ENCODE assay signal across 9 mouse cellular contexts in genomic region chr4:82065641-82066358, GRCm38 (mm10).
DNase-seq lines count a peak whose midpoint lies in the region; ATAC-seq and TF ChIP-seq lines count a peak whose summit lies in the region.
"Had no signal": no experiment of that assay in that cellular context is flagged by ENCODE, and none has a peak within 500 bp of the region (broad histone marks: within the 10 kb centered on the region; RNA-seq: fewer than 3 reads in every experiment).

No protein-coding gene starts in this region.

- no peak for DNase-seq in forebrain, embryonic 10.5 days (ENCODE audit: extremely low spot score, low spot score)
- DNase-seq in gastrocnemius, postnatal 10 days: peak; percentile 20
- DNase-seq in kidney, adult 2 months: peak; percentile 49
- peak; percentile 21 for DNase-seq in lung, postnatal 36 days
- no peak for DNase-seq in adipocyte (ENCODE audit: low spot score)
- DNase-seq in layer of hippocampus, adult 8-10 months (ENCODE audit: low spot score in 2 of 2): no peak
- DNase-seq in adrenal gland, adult (ENCODE audit: inconsistent age in 2 of 2, low spot score in 1 of 2): no peak

- no peak for TF ChIP-seq POLR2A in kidney, adult 2 months (IDR thresholded peaks at IDR 0.05; ENCODE audit: low read depth, low read length)

- no peak overlapping the region for H3K9ac ChIP-seq in forebrain, embryonic 15.5 days (replicated peaks)
- H3K9ac ChIP-seq: neural tube, embryonic 13.5 days had no signal

- ATAC-seq in forebrain, embryonic 15.5 days (replicated peaks): no peak

- H3K27ac ChIP-seq in forebrain, embryonic 10.5 days: peak overlapping the region; percentile 25; the same call in 1 of the 2 replicates
- H3K27ac ChIP-seq in forebrain, embryonic 15.5 days (replicated peaks): no peak overlapping the region
- H3K27ac ChIP-seq in kidney, adult 2 months (ENCODE audit: insufficient read depth, low read depth, low read length): peak overlapping the region; percentile 39; the same call in 1 of the 2 replicates
- H3K27ac ChIP-seq: neural tube, embryonic 13.5 days had no signal

- no peaks in the 10 kb centered on the region for H3K36me3 ChIP-seq in forebrain, embryonic 10.5 days (replicated peaks)
- no peaks in the 10 kb centered on the region for H3K36me3 ChIP-seq in forebrain, embryonic 15.5 days
- H3K36me3 ChIP-seq in kidney, adult 2 months (ENCODE audit: control insufficient read depth, insufficient read depth, low read length): no peaks in the 10 kb centered on the region
- H3K36me3 ChIP-seq: neural tube, embryonic 13.5 days had no signal

- TF ChIP-seq CTCF in kidney, adult 2 months (conservative IDR thresholded peaks at IDR 0.05; ENCODE audit: insufficient read depth, insufficient read length, low read depth, low read length): no peak

- no peak overlapping the region for H3K4me2 ChIP-seq in forebrain, embryonic 15.5 days (replicated peaks)
- H3K4me2 ChIP-seq: neural tube, embryonic 13.5 days had no signal

- H3K4me1 ChIP-seq in forebrain, embryonic 10.5 days: peaks cover 9% of the 10 kb centered on the region
- H3K4me1 ChIP-seq in forebrain, embryonic 15.5 days: no peaks in the 10 kb centered on the region
- 0 out of 2 replicates have a peak, but pooled peaks cover 3% of the 10 kb centered on the region for H3K4me1 ChIP-seq in kidney, adult 2 months (ENCODE audit: control insufficient read depth, insufficient read depth, low read length)
- H3K4me1 ChIP-seq: neural tube, embryonic 13.5 days had no signal

- no peak overlapping the region for H3K4me3 ChIP-seq in forebrain, embryonic 10.5 days
- no peak overlapping the region for H3K4me3 ChIP-seq in forebrain, embryonic 15.5 days
- H3K4me3 ChIP-seq in kidney, adult 2 months (ENCODE audit: insufficient read depth, low read depth, low read length): no peak overlapping the region
- H3K4me3 ChIP-seq: neural tube, embryonic 13.5 days had no signal

- 79% methylated on average over 14 of the region's 14 CpGs for WGBS in forebrain, embryonic 10.5 days
- WGBS in forebrain, embryonic 15.5 days: 68% methylated on average over 14 of the region's 14 CpGs
- 59% methylated on average over 14 of the region's 14 CpGs for WGBS in kidney, adult 2 months

- no peaks in the 10 kb centered on the region for H3K9me3 ChIP-seq in forebrain, embryonic 10.5 days
- no peaks in the 10 kb centered on the region for H3K9me3 ChIP-seq in forebrain, embryonic 15.5 days
- H3K9me3 ChIP-seq: neural tube, embryonic 13.5 days had no signal

- H3K27me3 ChIP-seq in forebrain, embryonic 10.5 days (ENCODE audit: poor library complexity, severe bottlenecking): no peaks in the 10 kb centered on the region
- H3K27me3 ChIP-seq in forebrain, embryonic 15.5 days: no peaks in the 10 kb centered on the region
- no peaks in the 10 kb centered on the region for H3K27me3 ChIP-seq in kidney, adult 2 months (replicated peaks; ENCODE audit: control insufficient read depth, insufficient read depth, low read length)
- H3K27me3 ChIP-seq: neural tube, embryonic 13.5 days had no signal

Comparison
In these comparisons a context has a peak if more than half of its experiments do, and no peak if none do; other contexts are left out.
1. DNase-seq: peak in gastrocnemius, postnatal 10 days (single experiment), kidney, adult 2 months (single experiment) and lung, postnatal 36 days (single experiment); none in forebrain, embryonic 10.5 days (single experiment), adipocyte (single experiment), layer of hippocampus, adult 8-10 months (0 of 2) and adrenal gland, adult (0 of 2).